Mouse (Mus musculus) spleen, embryonic (tissue): ENCODE data around the gene Gm4969.
"Not testable (repeated sequence)": the region's sequence is repeated elsewhere in the genome, so short reads cannot be mapped to it uniquely, and the experiment has no call there.

Experiments
- CTCF ChIA-PET: fragments of 350-600 bp; sonication (Branson Sonifier 250); formaldehyde crosslinking; loops from one replicate; lab custom pipeline; 2022; lab: Charles Lee

Gm4969 gene

GRCm38 (mm10) chr7:19118028-19118771 is at the start of gene Gm4969:
Gene Gm4969 (minus strand): TSS chr7:19118368.
- CTCF ChIA-PET: interaction anchor here (0.6 kb wide), 1 partner anchor 43 kb away, joined by 3 read pairs; no protein-coding TSS in a partner anchor

- CTCF ChIA-PET: no interaction called here
Observed at GRCm38 (mm10) chr7:19166990-19167389, 48.8 kb upstream of the Gm4969 start.

- CTCF ChIA-PET: interaction anchor here (0.9 kb wide), 1 partner anchor 19 kb away, joined by 3 read pairs; no protein-coding TSS in a partner anchor
Observed at GRCm38 (mm10) chr7:19165656-19166423, 47.7 kb upstream of the Gm4969 start, which contains the start of gene Gipr. Gene Gipr (minus strand): TSS chr7:19166127.

GRCm38 (mm10) chr7:19164978-19165377 is 46.8 kb upstream of the Gm4969 start:
- CTCF ChIA-PET: interaction anchor here (0.9 kb wide), 1 partner anchor 19 kb away, joined by 3 read pairs; no protein-coding TSS in a partner anchor

DNA sequence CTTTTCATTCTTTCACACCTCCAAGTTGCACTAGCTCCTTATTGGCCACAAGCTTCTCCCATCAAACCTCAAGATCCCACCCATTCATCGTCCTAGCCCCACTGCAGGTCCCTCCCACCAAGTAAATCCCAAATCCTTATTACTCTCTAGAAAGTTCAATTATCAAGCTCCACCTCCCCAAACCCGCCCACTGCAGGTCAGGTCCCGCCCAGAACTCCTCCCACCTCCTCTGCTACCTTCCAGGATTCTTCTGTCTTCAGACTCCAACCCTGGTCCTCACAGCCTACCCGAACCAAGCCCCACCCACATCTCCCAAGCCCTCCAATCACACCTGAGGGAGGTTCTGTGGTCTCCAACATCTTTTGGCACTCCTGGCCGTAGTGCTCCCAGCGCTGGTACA is 46.0 kb upstream of the Gm4969 start:
- CTCF ChIA-PET: interaction anchor here (1.4 kb wide), 1 partner anchor 13 kb away, joined by 3 read pairs; no protein-coding TSS in a partner anchor

DNA sequence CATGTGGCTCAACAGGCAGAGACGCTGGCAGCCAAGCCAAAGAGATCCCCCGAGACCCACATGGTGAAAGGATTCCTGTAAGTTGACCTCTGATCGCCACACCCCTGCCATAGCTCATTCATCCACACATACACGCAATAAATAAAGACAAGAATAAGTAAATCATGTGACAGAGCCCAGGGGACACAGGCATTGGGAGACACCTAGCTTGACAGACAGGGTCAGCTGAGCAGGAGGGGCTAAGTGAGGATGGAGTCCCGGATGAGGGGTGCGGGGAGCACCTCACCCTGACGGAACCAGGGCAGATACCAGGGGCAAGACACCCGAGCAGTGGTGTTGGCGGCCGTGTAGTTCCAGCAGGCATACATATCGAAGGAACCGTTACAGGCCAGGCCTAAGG is 45.6 kb upstream of the Gm4969 start:
- CTCF ChIA-PET: interaction anchor here (1.4 kb wide), 1 partner anchor 14 kb away, joined by 3 read pairs; no protein-coding TSS in a partner anchor

DNA sequence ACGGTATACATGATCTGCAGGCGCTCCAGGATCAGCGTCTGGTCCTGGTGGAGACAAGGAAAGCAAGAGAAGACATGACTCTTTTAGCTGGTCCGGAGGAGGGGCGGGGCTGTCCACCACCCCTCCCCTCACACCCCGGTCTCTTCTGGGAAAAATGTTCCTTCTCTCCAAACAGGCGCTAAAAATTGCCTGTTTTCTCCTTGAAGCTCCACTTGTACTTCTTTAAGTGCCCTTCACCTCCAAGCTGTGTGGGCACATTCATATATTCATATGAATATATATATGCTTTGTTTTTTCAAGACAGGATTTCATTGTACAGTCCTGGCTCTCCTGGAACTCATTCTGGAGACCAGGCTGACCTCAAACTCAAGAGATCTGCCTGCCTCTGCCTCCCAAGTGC is 44.8 kb upstream of the Gm4969 start:
- CTCF ChIA-PET: no interaction called here

DNA sequence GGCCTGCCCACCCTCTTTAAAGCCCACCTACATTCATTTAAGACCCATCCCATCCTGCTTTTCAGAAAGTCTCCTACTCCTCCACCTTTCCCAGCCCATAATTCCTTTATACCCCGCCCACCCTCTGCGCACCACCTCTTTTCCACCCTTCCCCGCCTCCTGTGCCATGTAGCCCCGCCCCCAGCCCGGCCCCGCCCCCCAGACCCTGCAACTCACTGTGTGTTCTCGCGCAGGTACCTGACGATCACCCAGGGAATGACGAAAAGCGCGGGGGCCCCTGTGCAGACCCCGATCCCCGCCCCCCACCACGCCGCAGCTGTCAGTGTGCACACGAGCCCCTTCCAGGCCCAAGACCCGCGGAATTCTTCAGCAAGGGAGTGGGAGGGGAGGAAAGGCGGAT is 41.9 kb upstream of the Gm4969 start:
- CTCF ChIA-PET: no interaction called here

- CTCF ChIA-PET: interaction anchor here (0.7 kb wide), 1 partner anchor 147 kb away, joined by 3 read pairs; no protein-coding TSS in a partner anchor
Observed at GRCm38 (mm10) chr7:19159411-19159810, 41.2 kb upstream of the Gm4969 start.

DNA sequence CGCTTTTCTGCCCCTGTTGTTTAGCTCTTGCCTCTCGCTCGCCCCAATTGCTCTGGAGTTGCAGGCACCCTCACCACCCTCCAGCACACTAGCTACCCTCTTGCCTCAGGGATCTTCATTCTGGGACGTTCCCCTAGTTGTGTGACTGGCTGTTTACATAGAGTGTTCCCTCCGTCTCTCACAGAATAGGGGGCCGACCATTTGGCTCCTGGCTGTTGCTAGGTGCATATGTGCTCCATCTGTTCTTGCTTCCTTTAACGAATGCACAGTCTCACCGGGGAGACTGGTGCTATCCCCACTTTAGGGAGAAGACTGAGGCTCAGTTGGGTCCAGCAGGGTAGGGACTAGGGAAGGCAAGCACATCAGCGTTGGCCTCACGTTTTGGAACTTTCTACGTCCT is 40.4 kb upstream of the Gm4969 start:
- CTCF ChIA-PET: interaction anchor here (0.7 kb wide), 1 partner anchor 148 kb away, joined by 3 read pairs; no protein-coding TSS in a partner anchor

- CTCF ChIA-PET: no interaction called here
Observed at GRCm38 (mm10) chr7:19157160-19157800, 39.1 kb upstream of the Gm4969 start.

- CTCF ChIA-PET: interaction anchor here (0.6 to 0.8 kb wide), 3 partner anchors 17 to 87 kb away, joined by 3 to 20 read pairs (median 6); no protein-coding TSS in a partner anchor
Observed at GRCm38 (mm10) chr7:19155825-19156475, 37.8 kb upstream of the Gm4969 start.

DNA sequence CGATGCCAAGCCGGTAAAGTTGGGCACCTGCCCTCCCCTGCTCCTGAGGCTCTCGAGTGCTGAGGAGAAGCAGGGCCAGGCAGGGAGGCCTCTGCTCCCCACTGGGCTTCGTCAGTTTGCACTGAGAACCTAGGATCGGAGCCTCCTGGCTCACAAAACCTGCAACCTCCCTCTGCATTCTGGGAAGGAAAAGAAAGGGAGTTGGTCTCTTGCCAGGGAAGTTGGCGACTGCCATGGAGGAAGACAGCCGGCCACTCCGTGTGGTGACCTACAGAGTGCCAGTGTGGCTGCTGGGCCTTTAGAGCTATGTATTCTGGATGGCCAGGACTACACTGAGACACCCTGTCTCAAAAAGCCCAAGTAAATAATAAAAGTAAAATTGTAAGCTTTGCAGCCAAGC is 36.6 kb upstream of the Gm4969 start:
- CTCF ChIA-PET: no interaction called here

DNA sequence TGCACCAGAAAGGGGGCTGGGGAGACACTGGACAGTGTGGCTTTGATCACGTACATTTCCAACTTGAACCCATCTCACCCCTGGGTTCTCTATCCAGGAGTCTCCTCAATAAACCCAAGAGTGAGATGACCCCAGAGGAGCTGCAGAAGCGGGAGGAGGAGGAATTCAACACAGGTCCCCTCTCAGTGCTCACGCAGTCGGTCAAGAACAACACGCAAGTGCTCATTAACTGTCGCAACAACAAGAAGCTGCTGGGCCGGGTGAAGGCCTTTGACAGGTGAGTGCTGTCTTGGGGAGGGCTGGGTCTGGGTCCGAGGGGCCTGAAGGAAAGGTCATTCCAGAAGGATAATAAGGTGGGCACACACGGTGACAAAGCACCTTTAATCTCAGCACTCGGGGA is 33.0 kb upstream of the Gm4969 start:
- CTCF ChIA-PET: not testable (repeated sequence)

GRCm38 (mm10) chr7:19149626-19150025 is 31.5 kb upstream of the Gm4969 start, which contains the start of gene Snrpd2:
Gene Snrpd2 (plus strand): TSS chr7:19149722.
- CTCF ChIA-PET: no interaction called here

- CTCF ChIA-PET: no interaction called here
Observed at GRCm38 (mm10) chr7:19148875-19149541, 30.8 kb upstream of the Gm4969 start, which contains the start of gene Qpctl. Gene Qpctl (minus strand): TSS chr7:19149291.

DNA sequence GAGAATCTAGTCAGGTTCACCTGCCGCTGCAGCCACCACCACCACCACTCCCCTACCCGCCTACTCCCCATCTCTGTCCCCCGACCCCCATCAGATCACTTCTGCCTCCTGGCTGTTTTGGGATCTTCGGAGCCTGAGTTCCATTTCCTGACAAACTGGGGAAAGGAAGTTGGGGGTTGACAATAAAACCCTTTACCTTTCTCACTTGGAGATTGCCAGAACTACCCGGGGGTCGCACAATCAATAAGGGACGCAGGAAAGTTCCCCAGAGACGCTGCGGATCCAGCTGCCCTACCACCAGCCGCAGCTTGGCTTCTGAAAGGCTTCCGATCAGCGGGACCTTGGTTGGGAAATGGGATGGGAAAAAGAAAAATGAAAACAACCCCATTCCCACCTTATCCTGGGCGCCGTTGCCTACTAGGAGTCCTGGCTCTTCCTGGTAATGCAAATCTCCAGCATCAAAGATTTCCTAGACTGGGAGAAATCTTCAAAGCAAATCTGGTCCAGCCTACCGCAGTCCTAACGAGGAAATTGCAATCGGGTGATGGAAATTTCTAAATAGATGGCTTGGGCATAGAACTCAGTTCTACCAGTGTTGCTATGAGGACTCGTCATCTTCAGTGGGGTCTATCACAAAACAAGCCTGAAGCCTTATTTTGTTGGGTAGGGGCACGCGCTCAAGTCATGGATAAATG is 30.2 kb upstream of the Gm4969 start:
- CTCF ChIA-PET: no interaction called here

DNA sequence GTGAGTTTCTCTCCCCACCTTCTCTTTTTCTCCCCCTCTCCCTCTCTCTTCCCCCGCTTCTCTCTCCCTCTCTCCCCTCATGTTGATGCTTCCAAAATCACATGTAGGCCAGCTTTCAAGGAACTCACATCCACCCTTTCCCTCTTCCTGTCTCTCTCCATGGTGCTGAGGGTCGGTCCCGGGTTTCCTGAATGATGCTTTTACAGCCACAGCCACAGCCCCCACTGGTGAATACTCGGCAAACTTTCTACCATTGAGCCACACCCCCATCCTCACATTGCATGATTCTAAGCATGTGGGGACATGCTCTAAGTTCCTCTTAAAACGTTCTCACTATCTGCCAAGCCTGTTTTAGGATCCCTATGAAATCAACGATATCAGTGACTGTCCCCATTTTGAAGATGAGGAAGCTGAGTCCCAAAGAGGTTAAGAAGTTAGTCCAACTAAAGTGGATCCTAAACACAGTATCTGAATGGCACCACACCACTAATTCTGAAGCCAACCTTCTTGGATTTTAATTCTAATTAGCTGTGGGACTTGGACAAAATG is 29.4 kb upstream of the Gm4969 start:
- CTCF ChIA-PET: no interaction called here

DNA sequence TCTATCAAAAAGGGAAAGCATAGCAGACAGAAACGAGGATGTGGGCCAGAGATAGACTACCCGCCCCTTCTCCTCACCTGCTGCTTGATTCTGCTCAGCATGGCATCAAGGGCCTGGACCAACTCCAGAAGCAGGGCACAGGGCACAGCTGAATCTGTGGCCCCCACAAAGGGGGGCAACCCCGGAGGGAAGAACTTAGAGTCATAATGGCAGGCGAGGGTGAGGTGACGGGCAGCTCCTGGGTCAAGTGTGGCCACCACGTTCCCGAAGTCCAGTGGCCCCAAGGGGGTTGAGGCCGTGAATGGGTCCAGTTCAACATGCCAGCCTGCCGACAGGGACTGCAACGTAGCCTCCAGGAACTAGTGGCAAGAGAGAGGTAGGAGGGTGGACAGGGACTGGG is 28.6 kb upstream of the Gm4969 start:
- CTCF ChIA-PET: interaction anchor here (0.6 kb wide), 1 partner anchor 19 kb away, joined by 3 read pairs; the partner anchor contains the start of gene Gipr
